Mouse (Mus musculus) MEL (cell line): Measurements from ENCODE around the gene Nr5a2.

Experiments used
- CTCF ChIP-seq, 3 experiments: IDR thresholded peaks in 2 of 3; conservative IDR thresholded peaks in 1 of 3; 2 replicates each; pipeline ENCODE4 v1.5.1; 2011 to 2012; ENCODE audit warnings: low read length in 3 of 3, low read depth in 2 of 3, mild to moderate bottlenecking in 2 of 3, improper control_type of control experiment in 1 of 3, inconsistent platforms in 1 of 3, mixed read lengths in 1 of 3, moderate library complexity in 1 of 3; ENCODE audit not compliant: control insufficient read depth in 1 of 3, insufficient read depth in 1 of 3, poor library complexity in 1 of 3, severe bottlenecking in 1 of 3
- KAT2A ChIP-seq: conservative IDR thresholded peaks from 2 replicates; pipeline ENCODE4 v1.6.1; 2012; ENCODE audit warnings: low read depth, low read length, improper control_type of control experiment, inconsistent platforms
- MAZ ChIP-seq: IDR thresholded peaks from 2 replicates; pipeline ENCODE4 v1.6.1; 2012; ENCODE audit warnings: low read depth, mild to moderate bottlenecking, inconsistent platforms, low read length, improper control_type of control experiment
- MEF2A ChIP-seq: IDR thresholded peaks from 2 replicates; pipeline ENCODE4 v1.6.1; 2014; ENCODE audit warnings: low read depth, mild to moderate bottlenecking, inconsistent platforms, low read length, improper control_type of control experiment; ENCODE audit not compliant: poor library complexity, insufficient replicate concordance, severe bottlenecking; ENCODE audit errors: extremely low read depth
- POLR2A ChIP-seq, 2 experiments: IDR thresholded peaks; 2 replicates each; pipeline ENCODE4 v1.6.1; 2011 to 2012; ENCODE audit warnings: low read length in 2 of 2, mild to moderate bottlenecking in 2 of 2, control low read depth in 1 of 2, improper control_type of control experiment in 1 of 2, low read depth in 1 of 2, moderate library complexity in 1 of 2; ENCODE audit not compliant: control insufficient read depth in 1 of 2, insufficient read depth in 1 of 2, poor library complexity in 1 of 2
- RAD21 ChIP-seq: IDR thresholded peaks from 2 replicates; pipeline ENCODE4 v1.6.1; 2011; ENCODE audit warnings: mild to moderate bottlenecking, low read depth, low read length, improper control_type of control experiment
- USF1 ChIP-seq: IDR thresholded peaks from 2 replicates; pipeline ENCODE4 v1.6.1; 2014; ENCODE audit warnings: low read depth, mild to moderate bottlenecking, inconsistent platforms, low read length, improper control_type of control experiment, moderate library complexity
- USF2 ChIP-seq, 2 experiments: IDR thresholded peaks; 2 replicates each; pipeline ENCODE4 v1.6.1; 2011 to 2012; ENCODE audit warnings: improper control_type of control experiment in 2 of 2, low read length in 2 of 2, borderline replicate concordance in 1 of 2, inconsistent platforms in 1 of 2, low read depth in 1 of 2, mild to moderate bottlenecking in 1 of 2; ENCODE audit not compliant: insufficient read depth in 1 of 2
- ZC3H11A ChIP-seq: IDR thresholded peaks from 2 replicates; pipeline ENCODE4 v1.6.1; 2012; ENCODE audit warnings: low read depth, mild to moderate bottlenecking, inconsistent platforms, low read length, improper control_type of control experiment
- ZMIZ1 ChIP-seq: IDR thresholded peaks from 2 replicates; pipeline ENCODE4 v1.6.1; 2012; ENCODE audit warnings: low read depth, mild to moderate bottlenecking, inconsistent platforms, low read length, improper control_type of control experiment, moderate library complexity

DNA sequence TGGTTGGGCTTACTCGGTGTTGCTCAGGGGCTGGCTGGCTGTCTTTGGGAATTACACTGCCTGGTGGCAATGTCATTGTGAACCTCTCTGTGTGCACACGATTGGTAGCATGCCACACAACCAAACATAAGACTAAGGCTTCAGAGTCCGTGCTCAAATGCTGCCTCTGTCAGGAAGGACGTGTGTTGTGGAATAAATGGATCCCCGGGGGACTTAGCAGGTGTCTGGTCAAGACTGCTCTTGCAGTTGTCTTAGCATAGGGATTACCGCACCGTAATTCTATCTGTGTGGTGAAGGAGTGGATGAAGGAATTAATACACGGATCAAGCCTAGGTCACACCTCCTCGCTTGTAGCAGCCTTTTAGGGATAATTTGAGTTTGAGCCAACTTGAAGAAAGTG lies 32.8 kb downstream of the Nr5a2 start:
- TF ChIP-seq MAZ (no peak), POLR2A (IDR thresholded peaks at IDR 0.05; ENCODE audit: control insufficient read depth in 1 of 2, insufficient read depth in 1 of 2, low read depth in 1 of 2, low read length in 2 of 2, poor library complexity in 1 of 2) (no peak), KAT2A (no peak), ZC3H11A (no peak), RAD21 (no peak), CTCF (IDR thresholded peaks at IDR 0.05 in 2 of 3, conservative IDR thresholded peaks at IDR 0.05 in 1 of 3; ENCODE audit: control insufficient read depth in 1 of 3, insufficient read depth in 1 of 3, low read depth in 2 of 3, low read length in 3 of 3, poor library complexity in 1 of 3, severe bottlenecking in 1 of 3) (no peak), MEF2A (no peak), USF1 (no peak), ZMIZ1 (no peak), USF2 (IDR thresholded peaks at IDR 0.05; ENCODE audit: borderline replicate concordance in 1 of 2, insufficient read depth in 1 of 2, low read depth in 1 of 2, low read length in 2 of 2) (no peak)
